Mouse (Mus musculus): ENCODE results near the gene Ell.
A peak's percentile ranks its signal among the peaks of the same experiment; 100 is the strongest.
"Not testable (repeated sequence)": the region's sequence is repeated elsewhere in the genome, so short reads cannot be mapped to it uniquely, and the experiment has no call there.

The Ell gene

DNA sequence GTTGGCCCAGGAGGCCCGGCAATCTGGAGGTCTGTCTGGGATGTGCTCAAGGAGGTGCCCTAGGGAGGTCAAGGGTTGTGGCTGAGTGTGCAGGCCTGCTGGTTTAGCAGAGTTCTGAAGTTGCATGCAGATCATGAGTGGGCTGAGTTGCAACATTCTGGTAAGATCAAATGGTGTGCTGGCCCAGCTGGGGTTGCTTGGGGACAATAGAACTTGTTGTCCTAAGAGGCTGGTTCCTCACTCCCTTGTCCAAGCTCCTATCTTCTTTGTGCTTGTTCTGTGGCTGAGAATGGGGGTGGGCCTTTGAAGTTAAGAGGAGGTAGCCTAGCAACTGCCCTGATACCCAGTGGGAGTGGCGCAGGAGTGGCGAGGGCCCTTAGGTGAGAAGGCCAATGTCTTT, 23.5 kb downstream of the Ell start:
- DNase-seq (ENCODE audit: low read depth, low spot score): no peak

- no peak for DNase-seq (ENCODE audit: low read depth, low spot score)
These were observed 24.6 kb downstream of the Ell start for GRCm38 (mm10) chr8:70563763-70564387.

DNA sequence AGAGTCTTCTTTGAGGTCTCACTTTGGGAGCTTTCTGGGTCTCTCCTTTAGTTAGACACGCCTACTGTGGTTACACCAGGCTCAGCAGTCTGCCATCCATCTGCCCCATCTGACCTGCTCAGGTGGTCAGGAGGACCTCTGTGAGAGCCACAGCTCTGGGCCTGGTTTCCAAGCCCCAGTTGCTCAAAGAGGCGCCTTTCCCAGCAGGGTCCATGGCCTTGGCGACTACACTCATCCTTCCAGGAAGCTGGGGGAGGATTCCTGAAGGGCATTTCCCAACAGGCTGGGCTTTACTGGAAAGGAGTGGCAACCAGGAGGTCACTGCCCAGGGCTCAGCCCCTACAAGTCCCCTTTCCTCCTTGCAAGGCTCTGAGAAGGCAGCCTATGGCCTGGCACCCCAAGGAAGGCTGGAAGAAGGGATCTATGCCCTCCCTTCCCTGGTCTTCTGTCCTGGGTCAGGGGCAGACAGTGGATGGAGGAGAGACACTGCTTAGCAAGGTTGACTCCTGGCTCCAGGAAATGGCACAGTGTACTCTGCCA, 25.5 kb downstream of the Ell start:
- no peak for DNase-seq (ENCODE audit: low read depth, low spot score)

DNA sequence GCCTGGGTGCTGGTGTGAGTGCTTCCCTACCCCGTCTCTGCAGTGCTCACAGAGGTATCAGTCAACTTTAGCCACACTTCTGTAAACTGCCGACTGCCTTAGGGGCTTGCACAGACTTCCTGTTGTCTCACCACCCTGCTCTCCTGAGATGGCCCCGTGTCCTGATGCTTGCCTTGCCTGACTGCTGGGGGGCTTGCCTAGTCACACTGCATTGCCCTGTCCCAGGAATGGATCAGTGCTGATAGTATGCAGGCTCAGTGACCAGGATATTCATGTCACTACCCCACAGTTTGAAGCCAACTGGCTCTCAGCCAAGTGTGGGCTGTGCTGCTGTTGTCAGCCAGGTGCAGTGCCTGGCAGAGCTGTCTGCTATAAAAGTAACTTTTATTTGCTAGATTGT, 26.3 kb downstream of the Ell start:
- no peak for DNase-seq (ENCODE audit: low read depth, low spot score)

GRCm38 (mm10) chr8:70570360-70570759, 31.1 kb downstream of the Ell start:
- DNase-seq (ENCODE audit: low read depth, low spot score): no peak

- no peak for DNase-seq (ENCODE audit: low read depth, low spot score)
These were observed 31.7 kb downstream of the Ell start for GRCm38 (mm10) chr8:70570990-70571389.

GRCm38 (mm10) chr8:70574302-70574701, 35.0 kb downstream of the Ell start:
- DNase-seq (ENCODE audit: low read depth, low spot score): no peak

- no peak for DNase-seq (ENCODE audit: low read depth, low spot score)
These were observed 35.7 kb downstream of the Ell start for GRCm38 (mm10) chr8:70574915-70575314.

- no peak for DNase-seq (ENCODE audit: low read depth, low spot score)
These were observed 38.0 kb downstream of the Ell start for GRCm38 (mm10) chr8:70577207-70577606.

- no peak for DNase-seq (ENCODE audit: low read depth, low spot score)
These were observed 44.5 kb downstream of the Ell start for GRCm38 (mm10) chr8:70583476-70584387.

- no peak for DNase-seq (ENCODE audit: low read depth, low spot score)
These were observed 45.5 kb downstream of the Ell start for GRCm38 (mm10) chr8:70584606-70585257.

- DNase-seq (ENCODE audit: low read depth, low spot score): no peak
These were observed 46.0 kb downstream of the Ell start for GRCm38 (mm10) chr8:70585258-70585652.

DNA sequence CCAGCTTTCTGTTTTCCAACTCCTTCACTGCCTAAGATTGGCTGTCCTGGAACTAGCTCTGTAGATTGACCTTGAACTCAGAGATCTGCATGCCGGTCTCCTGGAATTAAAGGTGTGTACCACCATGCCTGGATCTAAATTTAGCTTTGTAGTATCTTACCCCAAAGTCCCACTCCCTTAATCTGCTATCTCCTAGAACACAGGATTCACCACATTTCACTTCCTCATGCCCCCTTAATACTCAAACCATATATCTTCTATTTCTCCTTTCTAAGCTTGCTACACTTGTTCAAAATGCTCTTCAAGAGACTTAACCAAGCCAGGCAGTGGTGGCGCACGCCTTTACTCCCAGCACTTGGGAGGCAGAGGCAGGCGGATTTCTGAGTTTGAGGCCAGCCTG, 48.7 kb downstream of the Ell start:
- DNase-seq (ENCODE audit: low read depth, low spot score): not testable (repeated sequence)

DNA sequence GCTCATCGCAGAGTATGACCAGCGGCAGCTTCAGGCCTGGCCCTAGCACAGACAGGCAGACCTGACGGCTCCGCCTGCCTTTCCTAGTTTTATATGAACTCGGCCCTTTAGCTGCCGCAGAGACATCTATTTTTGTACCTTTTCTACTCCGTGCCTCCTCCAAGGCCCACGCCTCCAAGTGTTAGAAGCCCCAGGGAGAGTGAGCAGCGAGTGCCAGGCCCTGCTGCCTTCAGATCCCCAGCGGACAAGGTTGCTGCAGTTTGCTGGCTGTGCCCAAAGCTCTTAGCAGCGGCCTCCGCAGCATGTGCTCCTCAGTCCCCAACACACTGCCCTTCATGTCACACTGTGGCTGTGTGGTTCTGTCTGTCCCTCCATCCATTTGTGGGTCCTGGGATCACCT, 52.3 kb downstream of the Ell start:
- no peak for DNase-seq (ENCODE audit: low read depth, low spot score)

GRCm38 (mm10) chr8:70593173-70593572, 53.9 kb downstream of the Ell start:
- DNase-seq (ENCODE audit: low read depth, low spot score): no peak

- peak; percentile 98 for DNase-seq (ENCODE audit: low read depth, low spot score)
These were observed 54.8 kb downstream of the Ell start, which contains the start of gene Isyna1 for GRCm38 (mm10) chr8:70593961-70594609. Gene Isyna1 (plus strand): TSS chr8:70594373.

- DNase-seq (ENCODE audit: low read depth, low spot score): no peak
These were observed 55.6 kb downstream of the Ell start for GRCm38 (mm10) chr8:70594621-70595564.

- DNase-seq (ENCODE audit: low read depth, low spot score): no peak
These were observed 56.6 kb downstream of the Ell start for GRCm38 (mm10) chr8:70595811-70596210.

GRCm38 (mm10) chr8:70596216-70596615, 57.0 kb downstream of the Ell start:
- DNase-seq (ENCODE audit: low read depth, low spot score): no peak

- no peak for DNase-seq (ENCODE audit: low read depth, low spot score)
These were observed 57.6 kb downstream of the Ell start for GRCm38 (mm10) chr8:70596775-70597416.
